Mouse (Mus musculus): ENCODE measurements at regions not wholly inside any gene's neighbourhood (a gene's known extent, or its start where the extent isn't known, plus 50 kb on each side); places are given as distances from the start of the nearest gene placed in this dataset.

GRCm38 (mm10) chr3:80975716-80976115 is 60.5 kb upstream of the Pdgfc start:
- TF ChIP-seq CTCF (IDR thresholded peaks at IDR 0.05; ENCODE audit: borderline replicate concordance, insufficient read depth, low read length) (no peak), POLR2A (IDR thresholded peaks at IDR 0.05; ENCODE audit: low read depth, low read length) (no peak)

GRCm38 (mm10) chr3:80976451-80976850 is 59.8 kb upstream of the Pdgfc start:
- Histone ChIP-seq H3K27ac (ENCODE audit: insufficient read depth, low read length) (peak overlapping the region; percentile 83), H3K4me1 (ENCODE audit: control insufficient read depth, insufficient read depth, low read length) (peaks cover 5% of the 10 kb centered on the region), H3K4me3 (ENCODE audit: insufficient read depth, low read length) (no peak overlapping the region)
- TF ChIP-seq POLR2A (IDR thresholded peaks at IDR 0.05; ENCODE audit: low read depth, low read length), result no peak
- no peak for TF ChIP-seq CTCF (IDR thresholded peaks at IDR 0.05; ENCODE audit: borderline replicate concordance, insufficient read depth, low read length)

More at GRCm38 (mm10) chr3:80975716-80976115, 60.5 kb upstream of the Pdgfc start:
- H3K4me1 ChIP-seq (ENCODE audit: control insufficient read depth, insufficient read depth, low read length), result peaks cover 5% of the 10 kb centered on the region
- no peak overlapping the region; the same call in 1 of the 2 replicates for H3K27ac ChIP-seq (ENCODE audit: insufficient read depth, low read length)
- H3K4me3 ChIP-seq (ENCODE audit: insufficient read depth, low read length), result no peak overlapping the region

Data from embryonic fibroblast, embryonic 13.5 days (primary cell).